Mouse (Mus musculus): ENCODE results near the gene Kcnc3. TPM values are rescaled to one million over a fixed set of nuclear protein-coding genes. Genes with fewer than 3 reads are reported as not detected.

Gene Kcnc3
- total RNA-seq, 4 experiments from 2014 or later: 133 to 157 (median 145) TPM

GRCm38 (mm10) chr7:44596051-44596450 is 5.6 kb downstream of the Kcnc3 start:
- DNase-seq (ENCODE audit: low spot score in 2 of 2): no peak

GRCm38 (mm10) chr7:44596996-44597538 is 6.6 kb downstream of the Kcnc3 start:
- DNase-seq (ENCODE audit: low spot score in 2 of 2): no peak

- DNase-seq (ENCODE audit: low spot score in 2 of 2): no peak
Observed at GRCm38 (mm10) chr7:44597666-44598065, 7.2 kb downstream of the Kcnc3 start.

- no peak for DNase-seq (ENCODE audit: low spot score in 2 of 2)
Observed at GRCm38 (mm10) chr7:44598336-44598735, 7.9 kb downstream of the Kcnc3 start.

GRCm38 (mm10) chr7:44600691-44601262 is 10.3 kb downstream of the Kcnc3 start:
- no peak for DNase-seq (ENCODE audit: low spot score in 2 of 2)

- DNase-seq (ENCODE audit: low spot score in 2 of 2): no peak
Observed at GRCm38 (mm10) chr7:44601646-44602045, 11.2 kb downstream of the Kcnc3 start.

- peak in 1 of 2 experiments; percentile 85 for DNase-seq (ENCODE audit: low spot score in 2 of 2)
Observed at GRCm38 (mm10) chr7:44602443-44602842, 12.0 kb downstream of the Kcnc3 start.

GRCm38 (mm10) chr7:44603186-44603855 is 12.9 kb downstream of the Kcnc3 start:
- DNase-seq (ENCODE audit: low spot score in 2 of 2): no peak

- DNase-seq (ENCODE audit: low spot score in 2 of 2): peak in 1 of 2 experiments; percentile 48
Observed at GRCm38 (mm10) chr7:44604139-44604606, 13.7 kb downstream of the Kcnc3 start.

GRCm38 (mm10) chr7:44604619-44605018 is 14.2 kb downstream of the Kcnc3 start:
- no peak for DNase-seq (ENCODE audit: low spot score in 2 of 2)

GRCm38 (mm10) chr7:44605436-44605835 is 15.0 kb downstream of the Kcnc3 start:
- no peak for DNase-seq (ENCODE audit: low spot score in 2 of 2)

GRCm38 (mm10) chr7:44606171-44606901 is 15.9 kb downstream of the Kcnc3 start:
- peak in 1 of 2 experiments; percentile 40 for DNase-seq (ENCODE audit: low spot score in 2 of 2)

GRCm38 (mm10) chr7:44612192-44612591 is 21.7 kb downstream of the Kcnc3 start:
- DNase-seq (ENCODE audit: low spot score in 2 of 2): no peak

- DNase-seq (ENCODE audit: low spot score in 2 of 2): no peak
Observed at GRCm38 (mm10) chr7:44614041-44614688, 23.7 kb downstream of the Kcnc3 start.

GRCm38 (mm10) chr7:44615309-44615708 is 24.8 kb downstream of the Kcnc3 start:
- no peak for DNase-seq (ENCODE audit: low spot score in 2 of 2)

- no peak for DNase-seq (ENCODE audit: low spot score in 2 of 2)
Observed at GRCm38 (mm10) chr7:44615987-44616386, 25.5 kb downstream of the Kcnc3 start.

GRCm38 (mm10) chr7:44617059-44617458 is 26.6 kb downstream of the Kcnc3 start:
- DNase-seq (ENCODE audit: low spot score in 2 of 2): no peak

GRCm38 (mm10) chr7:44623714-44624542 is 33.5 kb downstream of the Kcnc3 start:
- DNase-seq (ENCODE audit: low spot score in 2 of 2): no peak

GRCm38 (mm10) chr7:44624543-44624826 is 34.0 kb downstream of the Kcnc3 start:
- no peak for DNase-seq (ENCODE audit: low spot score in 2 of 2)

GRCm38 (mm10) chr7:44624828-44625227 is 34.4 kb downstream of the Kcnc3 start:
- DNase-seq (ENCODE audit: low spot score in 2 of 2): no peak
